Mouse (Mus musculus) ES-Bruce4 (cell line): ENCODE measurements around the gene Gnai3. TPM values are rescaled to one million over a fixed set of nuclear protein-coding genes. Genes with fewer than 3 reads are reported as not detected.

Source experiments
- H3K27ac ChIP-seq: 2 replicates; pipeline ENCODE4 v1.5.1; 2012; ENCODE audit warnings: low read length, inconsistent platforms; ENCODE audit not compliant: insufficient read depth
- H3K27me3 ChIP-seq: 2 replicates; pipeline ENCODE4 v1.6.1; 2012; ENCODE audit warnings: mild to moderate bottlenecking, low read length, inconsistent platforms; ENCODE audit not compliant: control insufficient read depth, poor library complexity, insufficient read depth, severe bottlenecking
- H3K36me3 ChIP-seq: 2 replicates; pipeline ENCODE4 v1.6.1; 2012; ENCODE audit warnings: inconsistent platforms, mild to moderate bottlenecking, low read length, moderate library complexity; ENCODE audit not compliant: control insufficient read depth, poor library complexity, insufficient read depth, severe bottlenecking
- H3K4me1 ChIP-seq: one replicate; pipeline ENCODE4 v1.8.1; 2011; ENCODE audit warnings: low read length; ENCODE audit not compliant: control insufficient read depth, insufficient read depth
- H3K4me3 ChIP-seq: 2 replicates; pipeline ENCODE4 v1.5.1; 2011; ENCODE audit warnings: low read depth, mild to moderate bottlenecking, low read length
- H3K9ac ChIP-seq: 2 replicates; pipeline ENCODE4 v1.6.1; 2012; ENCODE audit warnings: low read depth, mild to moderate bottlenecking, inconsistent platforms; ENCODE audit not compliant: poor library complexity, severe bottlenecking
- H3K9me3 ChIP-seq: replicated peaks from 2 replicates; pipeline ENCODE4 v1.6.1; 2012; ENCODE audit warnings: mild to moderate bottlenecking, low read length, inconsistent platforms; ENCODE audit not compliant: control insufficient read depth, poor library complexity, insufficient read depth, severe bottlenecking
- CTCF ChIP-seq: IDR thresholded peaks from one replicate; pipeline ENCODE4 v1.8.1; 2011; ENCODE audit warnings: low read depth, low read length
- EP300 ChIP-seq: IDR thresholded peaks from 2 replicates; pipeline ENCODE4 v1.6.1; 2011; ENCODE audit warnings: low read depth, low read length; ENCODE audit not compliant: insufficient read depth
- POLR2A ChIP-seq: IDR thresholded peaks from one replicate; pipeline ENCODE4 v1.8.1; 2011; ENCODE audit warnings: low read length; ENCODE audit not compliant: insufficient read depth
- polyA plus RNA-seq: library from polyadenylated mRNA; stranded (reverse); fragments of >200 nt; gene quantifications from 2 replicates; pipeline ENCODE4 v1.2.4, GENCODE M21; 2011; ENCODE audit warnings: low read depth; ENCODE audit not compliant: missing spikeins, insufficient read depth, insufficient read length

The Gnai3 gene
- polyA plus RNA-seq, 1 experiment, result 127 TPM

- H3K27ac ChIP-seq, result no peak overlapping the region
- H3K4me3 ChIP-seq, result no peak overlapping the region
- H3K4me1 ChIP-seq, result no peaks in the 10 kb centered on the region
- no peaks in the 10 kb centered on the region for H3K27me3 ChIP-seq
- H3K9ac ChIP-seq, result no peak overlapping the region
- H3K9me3 ChIP-seq, result no peaks in the 10 kb centered on the region
- H3K36me3 ChIP-seq, result peaks cover 34% of the 10 kb centered on the region
- TF ChIP-seq CTCF (no peak), EP300 (no peak), POLR2A (no peak)
These were observed 34.6 kb downstream of the Gnai3 start for GRCm38 (mm10) chr3:108111320-108111719.

- Histone ChIP-seq H3K4me3 (no peak overlapping the region), H3K9ac (no peak overlapping the region), H3K9me3 (no peaks in the 10 kb centered on the region), H3K27me3 (no peaks in the 10 kb centered on the region), H3K27ac (no peak overlapping the region), H3K4me1 (no peaks in the 10 kb centered on the region), H3K36me3 (peaks cover 20% of the 10 kb centered on the region)
- TF ChIP-seq EP300 (no peak), CTCF (no peak), POLR2A (no peak)
These were observed 40.7 kb downstream of the Gnai3 start for GRCm38 (mm10) chr3:108105281-108105680.

- H3K36me3 ChIP-seq, result peaks cover 3% of the 10 kb centered on the region; the same call in 1 of the 2 replicates
- H3K27ac ChIP-seq, result no peak overlapping the region
- H3K9me3 ChIP-seq, result no peaks in the 10 kb centered on the region
- TF ChIP-seq EP300 (no peak), CTCF (no peak), POLR2A (no peak)
- no peak overlapping the region for H3K4me3 ChIP-seq
- H3K9ac ChIP-seq, result no peak overlapping the region
- no peaks in the 10 kb centered on the region for H3K4me1 ChIP-seq
- no peaks in the 10 kb centered on the region for H3K27me3 ChIP-seq
These were observed 43.9 kb downstream of the Gnai3 start for GRCm38 (mm10) chr3:108102075-108102474.

- H3K9ac ChIP-seq, result no peak overlapping the region
- no peak for TF ChIP-seq CTCF
- no peak for TF ChIP-seq EP300
- no peak for TF ChIP-seq POLR2A
- H3K27ac ChIP-seq, result no peak overlapping the region
- no peak overlapping the region for H3K4me3 ChIP-seq
- peaks cover 3% of the 10 kb centered on the region; the same call in 1 of the 2 replicates for H3K36me3 ChIP-seq
- no peaks in the 10 kb centered on the region for H3K27me3 ChIP-seq
- H3K4me1 ChIP-seq, result no peaks in the 10 kb centered on the region
- no peaks in the 10 kb centered on the region for H3K9me3 ChIP-seq
These were observed 44.4 kb downstream of the Gnai3 start for GRCm38 (mm10) chr3:108101594-108101993.

- no peaks in the 10 kb centered on the region for H3K9me3 ChIP-seq
- H3K4me1 ChIP-seq, result no peaks in the 10 kb centered on the region
- no peak overlapping the region for H3K27ac ChIP-seq
- no peaks in the 10 kb centered on the region for H3K36me3 ChIP-seq
- no peak overlapping the region for H3K9ac ChIP-seq
- no peaks in the 10 kb centered on the region for H3K27me3 ChIP-seq
- H3K4me3 ChIP-seq, result no peak overlapping the region
- TF ChIP-seq EP300, result no peak
- no peak for TF ChIP-seq CTCF
- TF ChIP-seq POLR2A, result no peak
These were observed 47.6 kb downstream of the Gnai3 start for GRCm38 (mm10) chr3:108098316-108098715.

- Histone ChIP-seq H3K9me3 (no peaks in the 10 kb centered on the region), H3K9ac (no peak overlapping the region), H3K27ac (no peak overlapping the region), H3K4me3 (no peak overlapping the region), H3K36me3 (no peaks in the 10 kb centered on the region), H3K4me1 (no peaks in the 10 kb centered on the region), H3K27me3 (no peaks in the 10 kb centered on the region)
- TF ChIP-seq EP300 (no peak), CTCF (no peak), POLR2A (no peak)
These were observed 48.3 kb downstream of the Gnai3 start for GRCm38 (mm10) chr3:108097656-108098055.
